Mouse (Mus musculus): ENCODE results near the gene Rgs16.
A peak's percentile ranks its signal among the peaks of the same experiment; 100 is the strongest.
"Not testable (repeated sequence)": the region's sequence is repeated elsewhere in the genome, so short reads cannot be mapped to it uniquely, and the experiment has no call there.

Rgs16 gene

GRCm38 (mm10) chr1:153751763-153752301 is 11.7 kb downstream of the Rgs16 start:
- DNase-seq (ENCODE audit: low spot score) = peak; percentile 61

GRCm38 (mm10) chr1:153752521-153752920 is 12.4 kb downstream of the Rgs16 start:
- no peak for DNase-seq (ENCODE audit: low spot score)

- DNase-seq (ENCODE audit: low spot score) = no peak
These were observed 13.7 kb downstream of the Rgs16 start for GRCm38 (mm10) chr1:153753725-153754464.

GRCm38 (mm10) chr1:153764136-153764535 is 24.0 kb downstream of the Rgs16 start:
- DNase-seq (ENCODE audit: low spot score) = no peak

GRCm38 (mm10) chr1:153766298-153766697 is 26.1 kb downstream of the Rgs16 start:
- DNase-seq (ENCODE audit: low spot score) = no peak

- DNase-seq (ENCODE audit: low spot score) = no peak
These were observed 27.1 kb downstream of the Rgs16 start for GRCm38 (mm10) chr1:153767281-153767680.

- no peak for DNase-seq (ENCODE audit: low spot score)
These were observed 28.3 kb downstream of the Rgs16 start for GRCm38 (mm10) chr1:153768465-153768864.

- DNase-seq (ENCODE audit: low spot score) = not testable (repeated sequence)
These were observed 29.4 kb downstream of the Rgs16 start for GRCm38 (mm10) chr1:153769571-153769970.

GRCm38 (mm10) chr1:153769998-153770775 is 30.0 kb downstream of the Rgs16 start:
- DNase-seq (ENCODE audit: low spot score) = no peak

- no peak for DNase-seq (ENCODE audit: low spot score)
These were observed 30.6 kb downstream of the Rgs16 start for GRCm38 (mm10) chr1:153770776-153771167.

- DNase-seq (ENCODE audit: low spot score) = no peak
These were observed 35.0 kb downstream of the Rgs16 start for GRCm38 (mm10) chr1:153775174-153775573.

- no peak for DNase-seq (ENCODE audit: low spot score)
These were observed 36.1 kb downstream of the Rgs16 start for GRCm38 (mm10) chr1:153776257-153776656.

- no peak for DNase-seq (ENCODE audit: low spot score)
These were observed 38.1 kb downstream of the Rgs16 start for GRCm38 (mm10) chr1:153778205-153778604.

- no peak for DNase-seq (ENCODE audit: low spot score)
These were observed 43.2 kb downstream of the Rgs16 start for GRCm38 (mm10) chr1:153783339-153783738.

GRCm38 (mm10) chr1:153785608-153786007 is 45.5 kb downstream of the Rgs16 start:
- DNase-seq (ENCODE audit: low spot score) = no peak

- no peak for DNase-seq (ENCODE audit: low spot score)
These were observed 50.6 kb downstream of the Rgs16 start for GRCm38 (mm10) chr1:153790708-153791107.

GRCm38 (mm10) chr1:153794241-153794640 is 54.1 kb downstream of the Rgs16 start:
- no peak for DNase-seq (ENCODE audit: low spot score)
